Mouse (Mus musculus): ENCODE measurements around the gene Cyp2c23. TPM values are rescaled to one million over a fixed set of nuclear protein-coding genes. Genes with fewer than 3 reads are reported as not detected.

Gene Cyp2c23
- polyA plus RNA-seq (2016; fragmentation: Nextera tagmentation; extraction: Ambion mirVana), result 0.11 TPM in 1 of 2 replicates, not detected in the other

DNA sequence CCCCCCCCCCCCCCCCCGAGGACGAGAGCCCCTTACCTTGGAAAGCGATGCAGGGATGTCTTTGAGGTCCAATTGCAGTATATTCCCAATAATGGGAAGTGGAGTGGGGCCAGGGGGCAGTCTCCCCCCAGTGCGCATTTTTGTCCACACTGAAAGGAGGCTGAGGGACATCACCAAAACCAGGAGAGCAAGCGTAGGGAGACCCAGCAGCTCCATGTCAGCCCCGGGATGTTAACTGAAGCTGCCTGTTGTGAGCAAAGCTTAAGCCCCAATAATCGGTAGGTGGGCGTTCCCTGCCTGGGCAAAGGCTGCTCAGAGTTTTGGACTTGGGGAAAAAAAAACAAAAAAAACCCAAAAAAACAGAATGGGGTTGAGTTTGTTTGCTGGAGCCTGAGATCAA, at the start of gene Cyp2c23:
Gene Cyp2c23, minus strand, starts transcription at position 237 of the 400 bp plus-strand sequence.
- WGBS, result 75% methylated on average over 6 of the region's 8 CpGs
- Histone ChIP-seq H3K27ac (no peak within 1 kb of the TSS), H3K4me3 (no peak within 1 kb of the TSS), H3K4me1 (peaks cover 7% of the 10 kb centered on the region), H3K9me3 (no peaks in the 10 kb centered on the region), H3K27me3 (ENCODE audit: insufficient read depth, poor library complexity, severe bottlenecking) (no peaks in the 10 kb centered on the region), H3K36me3 (no peaks in the 10 kb centered on the region)
- DNase-seq (ENCODE audit: low spot score), result no peak

DNA sequence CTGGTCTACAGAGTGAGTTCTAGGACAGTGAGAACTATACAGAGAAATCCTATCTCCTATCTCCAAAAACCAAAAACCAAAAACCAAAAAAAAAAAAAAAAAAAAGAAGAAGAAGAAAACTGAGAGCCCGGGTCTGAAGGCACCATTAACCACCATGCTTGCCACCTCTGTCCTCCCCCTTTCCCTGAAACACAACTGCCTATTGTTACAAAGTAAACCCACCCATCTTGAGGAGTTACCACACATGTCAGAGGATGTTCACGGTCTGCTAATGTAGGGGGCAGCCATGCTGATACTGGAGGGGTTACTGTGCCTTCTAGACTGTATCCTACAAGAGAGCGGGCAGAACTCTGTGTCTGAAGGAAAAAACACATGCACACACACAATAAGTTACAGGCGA, 48.0 kb upstream of the Cyp2c23 start:
- Histone ChIP-seq H3K9me3 (no peaks in the 10 kb centered on the region), H3K4me1 (no peaks in the 10 kb centered on the region), H3K36me3 (peaks cover 64% of the 10 kb centered on the region), H3K4me3 (no peak overlapping the region), H3K27ac (no peak overlapping the region), H3K27me3 (ENCODE audit: insufficient read depth, poor library complexity, severe bottlenecking) (no peaks in the 10 kb centered on the region)
- DNase-seq (ENCODE audit: low spot score), result no peak
- WGBS, result 88% methylated on average over 4 of the region's 4 CpGs

DNA sequence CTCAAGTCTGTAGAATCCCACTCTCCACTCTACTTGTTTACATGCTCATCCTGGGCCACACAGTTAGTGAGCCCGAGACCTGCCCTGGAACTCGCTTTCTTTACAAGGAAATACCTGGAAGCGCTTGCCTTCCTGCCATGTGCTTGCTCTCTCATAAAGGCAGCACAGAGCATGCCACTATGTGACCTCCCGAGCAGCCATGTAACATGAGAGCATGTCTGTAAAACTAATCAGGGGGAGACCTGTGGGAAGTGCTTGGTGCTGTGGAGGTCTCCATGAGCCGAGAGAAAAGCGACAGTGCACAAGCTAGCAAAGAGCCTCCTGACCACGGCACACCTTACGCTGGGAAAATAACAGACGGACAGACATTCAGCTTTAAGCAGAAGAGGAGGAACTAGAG, 47.4 kb upstream of the Cyp2c23 start:
- H3K36me3 ChIP-seq, result peaks cover 63% of the 10 kb centered on the region
- no peak for DNase-seq (ENCODE audit: low spot score)
- WGBS, result 88% methylated on average over 9 of the region's 9 CpGs
- H3K27ac ChIP-seq, result no peak overlapping the region
- H3K9me3 ChIP-seq, result no peaks in the 10 kb centered on the region
- no peaks in the 10 kb centered on the region for H3K27me3 ChIP-seq (ENCODE audit: insufficient read depth, poor library complexity, severe bottlenecking)
- no peaks in the 10 kb centered on the region for H3K4me1 ChIP-seq
- no peak overlapping the region for H3K4me3 ChIP-seq

DNA sequence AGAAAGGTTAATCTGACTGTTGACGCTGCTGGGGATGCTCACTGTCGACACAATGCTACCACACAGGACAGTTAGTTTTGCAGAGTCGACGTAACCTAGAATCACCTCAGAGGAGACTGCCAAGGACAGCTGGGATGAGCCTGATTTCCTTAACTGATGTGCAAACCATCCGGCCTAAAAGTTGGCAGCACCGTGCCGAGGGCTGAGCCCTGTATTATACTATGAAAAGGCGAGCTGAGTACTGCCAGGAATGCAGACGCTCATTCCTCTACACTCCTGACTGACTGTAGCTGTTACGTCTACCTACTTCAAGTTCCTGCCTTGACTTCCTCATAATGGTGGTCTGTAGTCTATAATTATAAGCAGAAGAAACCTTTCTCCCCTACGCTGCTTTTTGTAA, 46.0 kb upstream of the Cyp2c23 start:
- Histone ChIP-seq H3K4me3 (no peak overlapping the region), H3K36me3 (peaks cover 56% of the 10 kb centered on the region), H3K4me1 (0 out of 2 replicates have a peak, but pooled peaks cover under 1% of the 10 kb centered on the region), H3K27ac (no peak overlapping the region), H3K9me3 (no peaks in the 10 kb centered on the region), H3K27me3 (ENCODE audit: insufficient read depth, poor library complexity, severe bottlenecking) (no peaks in the 10 kb centered on the region)
- 83% methylated on average over 11 of the region's 11 CpGs for WGBS
- no peak for DNase-seq (ENCODE audit: low spot score)

DNA sequence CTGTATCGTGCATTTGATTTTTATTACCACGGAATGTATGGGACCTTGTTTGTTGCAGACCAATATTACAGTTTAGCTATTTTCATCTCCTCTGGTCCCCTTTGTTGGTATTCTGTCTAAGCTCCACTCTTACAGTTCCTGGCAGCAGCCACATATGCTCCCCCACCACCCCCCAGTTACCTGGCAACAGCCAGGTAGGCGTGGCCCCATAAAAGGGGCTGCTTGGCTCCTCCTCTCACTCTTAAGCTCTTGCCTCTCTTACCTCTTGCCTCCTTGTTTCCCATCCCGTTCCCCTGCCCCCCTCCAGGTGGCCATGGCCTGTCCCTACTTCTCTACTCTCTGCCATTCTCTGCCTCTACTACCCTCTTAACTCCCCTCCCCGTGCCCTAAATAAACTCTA, 42.2 kb upstream of the Cyp2c23 start:
- H3K27ac ChIP-seq, result no peak overlapping the region
- peaks cover 13% of the 10 kb centered on the region; the same call in 1 of the 2 replicates for H3K4me1 ChIP-seq
- no peaks in the 10 kb centered on the region for H3K9me3 ChIP-seq
- H3K4me3 ChIP-seq, result no peak overlapping the region
- WGBS, result 65% methylated on average over 5 of the region's 5 CpGs
- no peaks in the 10 kb centered on the region for H3K27me3 ChIP-seq (ENCODE audit: insufficient read depth, poor library complexity, severe bottlenecking)
- DNase-seq (ENCODE audit: low spot score), result no peak
- H3K36me3 ChIP-seq, result peaks cover 26% of the 10 kb centered on the region

DNA sequence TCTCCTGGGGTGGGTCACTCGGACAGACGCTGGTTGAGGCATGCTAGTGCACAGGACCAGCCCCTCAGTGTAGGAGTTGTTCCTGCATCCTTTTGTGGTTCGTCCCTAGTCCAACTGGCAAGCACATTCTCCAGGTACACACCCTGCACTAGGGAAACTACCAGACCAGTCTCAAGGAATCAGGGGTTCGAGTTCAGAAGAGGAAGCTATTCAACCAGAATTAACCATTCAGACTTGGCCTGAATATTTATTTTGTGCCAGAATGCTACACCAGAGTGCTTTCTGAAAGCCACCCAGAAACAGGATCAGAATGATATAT, 40.9 kb upstream of the Cyp2c23 start:
- Histone ChIP-seq H3K27ac (peak overlapping the region; percentile 85), H3K4me1 (peaks cover 13% of the 10 kb centered on the region; the same call in 1 of the 2 replicates), H3K27me3 (ENCODE audit: insufficient read depth, poor library complexity, severe bottlenecking) (no peaks in the 10 kb centered on the region), H3K4me3 (peak overlapping the region; percentile 86), H3K36me3 (0 out of 2 replicates have a peak, but pooled peaks cover 14% of the 10 kb centered on the region), H3K9me3 (no peaks in the 10 kb centered on the region)
- no peak for DNase-seq (ENCODE audit: low spot score)
- WGBS, result 9% methylated on average over 4 of the region's 4 CpGs

DNA sequence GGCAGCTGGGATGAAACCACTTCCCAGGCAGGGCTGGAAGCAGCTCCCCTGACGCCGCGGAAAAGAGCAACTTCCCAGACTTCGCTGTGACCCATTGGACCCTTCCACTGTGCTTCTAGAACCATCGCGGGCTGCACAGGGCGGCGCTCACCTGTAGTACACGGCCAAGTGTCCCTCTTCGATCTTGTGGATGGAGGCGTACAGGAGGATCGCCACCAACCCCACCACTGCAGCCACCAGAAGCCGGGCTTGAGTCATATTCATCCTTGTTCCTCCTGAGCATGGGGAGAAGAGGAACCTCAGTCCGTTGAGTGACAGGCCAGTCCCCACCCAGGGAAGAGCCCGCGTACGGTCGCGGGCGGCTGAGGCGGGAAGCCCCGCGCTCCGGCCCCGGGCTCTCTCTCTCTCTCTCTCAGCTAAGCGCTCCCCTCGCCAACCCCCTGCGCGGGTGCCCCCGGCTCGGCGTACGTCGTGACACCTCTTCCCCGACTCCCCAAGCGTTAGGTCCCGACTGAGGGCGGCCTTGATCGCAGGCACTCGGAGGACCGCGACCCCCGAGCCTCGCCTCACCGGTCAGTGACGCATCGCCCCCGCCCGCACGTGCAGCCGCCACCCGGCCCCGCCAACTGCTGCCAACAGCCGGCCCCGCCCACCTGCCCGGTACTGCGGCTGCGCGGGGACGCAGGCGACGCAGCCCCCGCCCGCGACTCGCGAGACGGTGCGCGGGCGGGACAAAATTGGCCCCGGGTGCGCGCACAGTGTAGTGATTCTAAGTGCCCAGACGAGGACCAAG, 40.3 kb upstream of the Cyp2c23 start, which contains the start of gene Erlin1:
Gene Erlin1, minus strand, starts transcription at position 665 of the 793 bp plus-strand sequence.
- peak; percentile 91 for DNase-seq (ENCODE audit: low spot score)
- WGBS, result under 1% methylated on average over 75 of the region's 75 CpGs
- H3K27ac ChIP-seq, result peak within 1 kb of the TSS; percentile 85

DNA sequence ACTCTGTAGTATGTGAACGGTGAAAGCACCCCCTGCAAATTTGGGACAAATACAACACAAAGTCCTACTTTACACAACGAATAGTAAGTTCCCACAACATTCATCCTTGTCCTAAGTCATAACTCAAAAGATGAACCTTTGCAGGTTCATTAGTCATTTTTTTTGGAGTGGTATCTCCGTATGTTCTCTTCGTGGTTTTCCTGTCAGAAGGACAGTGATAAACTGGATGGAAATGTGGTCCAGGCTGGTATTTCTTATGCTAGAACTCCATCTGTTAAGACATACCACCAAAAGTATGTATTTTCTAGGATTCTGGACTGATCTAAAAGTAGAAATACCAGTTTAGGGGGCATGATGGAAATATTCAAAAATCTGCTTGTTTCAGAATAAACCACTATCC, 39.2 kb upstream of the Cyp2c23 start:
- H3K36me3 ChIP-seq, result peaks cover 12% of the 10 kb centered on the region; the same call in 1 of the 2 replicates
- WGBS, result 78% methylated on average over 4 of the region's 4 CpGs
- no peak overlapping the region for H3K4me3 ChIP-seq
- H3K27me3 ChIP-seq (ENCODE audit: insufficient read depth, poor library complexity, severe bottlenecking), result no peaks in the 10 kb centered on the region
- DNase-seq (ENCODE audit: low spot score), result no peak
- H3K9me3 ChIP-seq, result no peaks in the 10 kb centered on the region
- peaks cover 13% of the 10 kb centered on the region; the same call in 1 of the 2 replicates for H3K4me1 ChIP-seq
- H3K27ac ChIP-seq, result no peak overlapping the region

More for the DNA sequence above, 40.3 kb upstream of the Cyp2c23 start, which contains the start of gene Erlin1:
- H3K36me3 ChIP-seq, result 0 out of 2 replicates have a peak, but pooled peaks cover 12% of the 10 kb centered on the region
- peak within 1 kb of the TSS; percentile 86 for H3K4me3 ChIP-seq
- H3K4me1 ChIP-seq, result peaks cover 13% of the 10 kb centered on the region; the same call in 1 of the 2 replicates
- no peaks in the 10 kb centered on the region for H3K27me3 ChIP-seq (ENCODE audit: insufficient read depth, poor library complexity, severe bottlenecking)
- H3K9me3 ChIP-seq, result no peaks in the 10 kb centered on the region

DNA sequence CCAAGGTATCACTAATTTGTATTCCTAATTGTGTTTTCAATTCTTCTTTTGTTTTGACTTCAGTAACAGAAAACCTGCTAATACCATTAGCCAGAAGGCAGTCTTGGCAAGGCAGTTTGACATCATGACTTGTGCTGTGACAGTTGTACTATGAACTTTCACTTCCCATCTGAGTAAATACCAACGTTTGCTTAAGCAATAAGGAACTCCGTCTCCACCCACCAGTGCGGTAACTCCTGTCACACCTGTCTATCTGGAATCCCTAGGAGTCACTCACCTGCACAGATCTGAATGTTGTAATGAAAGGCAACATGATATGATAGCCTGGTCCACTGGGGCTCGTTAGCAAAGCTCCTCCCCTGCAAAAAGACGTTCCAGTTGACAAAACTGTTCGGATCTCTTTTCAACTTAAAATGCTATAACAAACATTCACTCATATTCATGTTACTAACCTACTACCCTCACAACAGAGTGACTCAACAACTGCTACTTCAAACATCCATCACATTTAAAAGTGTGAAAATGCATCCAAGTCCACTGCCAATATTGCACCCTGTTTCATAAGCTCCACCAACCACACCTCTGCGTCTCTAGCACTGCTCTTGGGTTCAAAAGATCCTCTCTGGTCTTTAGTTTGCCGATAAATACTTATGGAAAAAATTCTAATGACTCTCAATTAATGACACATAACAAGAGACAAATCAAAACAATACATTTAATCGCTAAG, 38.5 kb upstream of the Cyp2c23 start:
- DNase-seq (ENCODE audit: low spot score), result no peak
- Histone ChIP-seq H3K36me3 (peaks cover 11% of the 10 kb centered on the region; the same call in 1 of the 2 replicates), H3K9me3 (no peaks in the 10 kb centered on the region), H3K27ac (no peak overlapping the region), H3K27me3 (ENCODE audit: insufficient read depth, poor library complexity, severe bottlenecking) (no peaks in the 10 kb centered on the region), H3K4me1 (peaks cover 13% of the 10 kb centered on the region; the same call in 1 of the 2 replicates), H3K4me3 (no peak overlapping the region)
- 80% methylated on average over 9 of the region's 9 CpGs for WGBS

DNA sequence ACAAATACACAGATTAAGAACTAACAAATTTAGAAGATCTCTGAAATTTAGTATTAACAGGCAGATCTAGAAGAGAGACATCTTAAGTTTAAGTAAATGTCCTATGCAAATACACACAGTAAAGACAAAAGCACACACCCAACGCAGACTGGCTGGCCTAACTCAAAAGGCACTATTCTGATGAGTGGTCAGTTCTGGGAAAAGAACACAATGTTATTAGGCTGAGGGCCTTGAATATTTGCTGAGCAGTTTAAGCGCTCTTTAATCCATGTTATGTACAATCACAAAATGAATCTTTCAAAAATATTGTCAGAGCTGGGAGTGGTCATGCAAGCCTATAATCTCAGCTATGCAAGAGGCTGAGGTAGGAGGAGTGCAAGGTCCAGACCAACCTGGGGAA, 35.7 kb upstream of the Cyp2c23 start:
- H3K36me3 ChIP-seq, result peaks cover 19% of the 10 kb centered on the region; the same call in 1 of the 2 replicates
- H3K4me3 ChIP-seq, result no peak overlapping the region
- no peak overlapping the region for H3K27ac ChIP-seq
- peaks cover 9% of the 10 kb centered on the region; the same call in 1 of the 2 replicates for H3K4me1 ChIP-seq
- H3K9me3 ChIP-seq, result no peaks in the 10 kb centered on the region
- no peak for DNase-seq (ENCODE audit: low spot score)
- no peaks in the 10 kb centered on the region for H3K27me3 ChIP-seq (ENCODE audit: insufficient read depth, poor library complexity, severe bottlenecking)
- WGBS, result 93% methylated on average over 2 of the region's 2 CpGs

DNA sequence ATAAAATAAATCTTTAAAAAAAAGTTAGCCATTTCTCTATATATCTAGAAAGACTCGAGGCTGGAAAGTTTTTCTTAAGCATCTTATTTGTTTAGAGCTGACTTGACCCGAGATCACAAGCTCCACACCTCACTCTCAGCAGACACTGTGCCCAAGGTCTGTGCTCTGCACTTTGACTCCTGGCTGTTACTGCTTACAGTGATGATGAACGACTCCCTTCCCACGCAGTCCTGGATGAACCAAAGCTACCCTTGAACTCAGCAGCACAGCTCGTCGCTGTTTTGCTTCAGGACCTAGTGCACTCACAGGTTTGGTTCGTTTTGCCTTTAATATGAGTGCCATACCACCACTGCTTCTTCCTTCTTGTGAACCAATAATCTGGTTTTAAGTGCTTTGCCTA, 34.8 kb upstream of the Cyp2c23 start:
- no peak overlapping the region for H3K4me3 ChIP-seq

DNA sequence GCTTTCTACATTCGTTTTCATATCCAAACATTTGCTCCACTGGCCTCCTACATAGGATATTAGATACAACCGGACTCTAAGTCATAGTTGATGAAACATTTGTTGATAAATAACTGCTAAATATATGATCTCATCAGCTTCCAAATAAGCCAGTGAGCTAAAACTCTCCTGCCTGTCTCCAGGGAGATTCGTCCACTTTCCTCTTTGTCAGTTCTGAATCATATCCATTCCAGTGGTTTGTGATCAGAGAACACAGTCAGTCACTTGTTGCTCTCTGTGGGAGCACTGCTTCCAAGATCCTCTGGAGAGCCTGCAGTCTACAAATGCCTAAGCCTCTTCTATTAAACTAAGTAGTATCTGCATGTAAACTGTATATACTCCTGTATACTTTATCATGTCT, 31.2 kb upstream of the Cyp2c23 start:
- H3K36me3 ChIP-seq, result peaks cover 49% of the 10 kb centered on the region
- 80% methylated on average over 3 of the region's 3 CpGs for WGBS

More for the DNA sequence above, 34.8 kb upstream of the Cyp2c23 start:
- Histone ChIP-seq H3K9me3 (no peaks in the 10 kb centered on the region), H3K27ac (no peak overlapping the region), H3K36me3 (peaks cover 28% of the 10 kb centered on the region), H3K4me1 (0 out of 2 replicates have a peak, but pooled peaks cover 2% of the 10 kb centered on the region), H3K27me3 (ENCODE audit: insufficient read depth, poor library complexity, severe bottlenecking) (no peaks in the 10 kb centered on the region)
- DNase-seq (ENCODE audit: low spot score), result no peak
- 87% methylated on average over 7 of the region's 7 CpGs for WGBS

More for the DNA sequence above, 31.2 kb upstream of the Cyp2c23 start:
- Histone ChIP-seq H3K4me3 (no peak overlapping the region), H3K27ac (no peak overlapping the region), H3K27me3 (ENCODE audit: insufficient read depth, poor library complexity, severe bottlenecking) (no peaks in the 10 kb centered on the region), H3K9me3 (no peaks in the 10 kb centered on the region), H3K4me1 (no peaks in the 10 kb centered on the region)
- DNase-seq (ENCODE audit: low spot score), result no peak

Data from heart, embryonic 10.5 days (tissue).